Mouse (Mus musculus): Measurements from ENCODE around the gene Rtl10. TPM values are rescaled to one million over a fixed set of nuclear protein-coding genes. Genes with fewer than 3 reads are reported as not detected.

The Rtl10 gene
- polyA plus RNA-seq, 1 experiment from 2014 or later: 1.7 TPM

- no peak for ATAC-seq (ENCODE audit: extremely low read depth, insufficient number of reproducible peaks, low FRiP score, low TSS enrichment)
- peaks cover 11% of the 10 kb centered on the region for H3K27me3 ChIP-seq (replicated peaks)
- WGBS: 54% methylated on average over 8 of the region's 8 CpGs
Measured at GRCm38 (mm10) chr16:18462598-18462997, 36.1 kb upstream of the Rtl10 start.

GRCm38 (mm10) chr16:18464271-18464670 is 34.4 kb upstream of the Rtl10 start:
- Histone ChIP-seq H3K4me1 (peaks cover 24% of the 10 kb centered on the region), H3K4me3 (no peak overlapping the region)
- ATAC-seq (ENCODE audit: extremely low read depth, insufficient number of reproducible peaks, low FRiP score, low TSS enrichment): no peak

More at GRCm38 (mm10) chr16:18462598-18462997, 36.1 kb upstream of the Rtl10 start:
- Histone ChIP-seq H3K9ac (no peak overlapping the region), H3K4me3 (no peak overlapping the region), H3K9me3 (no peaks in the 10 kb centered on the region), H3K36me3 (peaks cover 11% of the 10 kb centered on the region), H3K4me2 (no peak overlapping the region), H3K27ac (replicated peaks) (no peak overlapping the region), H3K4me1 (peaks cover 29% of the 10 kb centered on the region)

GRCm38 (mm10) chr16:18470829-18471228 is 27.9 kb upstream of the Rtl10 start:
- Histone ChIP-seq H3K9me3 (no peaks in the 10 kb centered on the region), H3K9ac (no peak overlapping the region), H3K4me1 (peaks cover 11% of the 10 kb centered on the region; the same call in 1 of the 2 replicates), H3K27me3 (replicated peaks) (no peaks in the 10 kb centered on the region), H3K4me2 (no peak overlapping the region), H3K4me3 (no peak overlapping the region), H3K27ac (replicated peaks) (no peak overlapping the region), H3K36me3 (peaks cover 54% of the 10 kb centered on the region)
- ATAC-seq (ENCODE audit: extremely low read depth, insufficient number of reproducible peaks, low FRiP score, low TSS enrichment): no peak
- 31% methylated on average over 1 of the region's 1 CpGs for whole genome bisulfite sequencing

More at GRCm38 (mm10) chr16:18464271-18464670, 34.4 kb upstream of the Rtl10 start:
- Histone ChIP-seq H3K9me3 (no peaks in the 10 kb centered on the region), H3K4me2 (no peak overlapping the region), H3K27ac (replicated peaks) (no peak overlapping the region), H3K36me3 (peaks cover 11% of the 10 kb centered on the region), H3K27me3 (replicated peaks) (peaks cover 6% of the 10 kb centered on the region), H3K9ac (no peak overlapping the region)
- 60% methylated on average over 3 of the region's 3 CpGs for WGBS

- Histone ChIP-seq H3K27me3 (replicated peaks) (no peaks in the 10 kb centered on the region), H3K4me1 (peaks cover 11% of the 10 kb centered on the region; the same call in 1 of the 2 replicates), H3K27ac (replicated peaks) (no peak overlapping the region), H3K9ac (no peak overlapping the region), H3K4me2 (no peak overlapping the region), H3K4me3 (no peak overlapping the region), H3K9me3 (no peaks in the 10 kb centered on the region), H3K36me3 (peaks cover 60% of the 10 kb centered on the region)
- ATAC-seq (ENCODE audit: extremely low read depth, insufficient number of reproducible peaks, low FRiP score, low TSS enrichment): no peak
- 48% methylated on average over 11 of the region's 11 CpGs for WGBS
Measured at GRCm38 (mm10) chr16:18471381-18471955, 27.2 kb upstream of the Rtl10 start.

- H3K4me1 ChIP-seq: peaks cover 11% of the 10 kb centered on the region; the same call in 1 of the 2 replicates
- no peaks in the 10 kb centered on the region for H3K9me3 ChIP-seq
- ATAC-seq (ENCODE audit: extremely low read depth, insufficient number of reproducible peaks, low FRiP score, low TSS enrichment): no peak
- peaks cover 57% of the 10 kb centered on the region for H3K36me3 ChIP-seq
- H3K4me3 ChIP-seq: no peak overlapping the region
- H3K4me2 ChIP-seq: no peak overlapping the region
- WGBS: 78% methylated on average over 6 of the region's 6 CpGs
- H3K9ac ChIP-seq: no peak overlapping the region
- no peaks in the 10 kb centered on the region for H3K27me3 ChIP-seq (replicated peaks)
- H3K27ac ChIP-seq (replicated peaks): no peak overlapping the region
Measured at GRCm38 (mm10) chr16:18471976-18472375, 26.7 kb upstream of the Rtl10 start.

- Histone ChIP-seq H3K9me3 (no peaks in the 10 kb centered on the region), H3K4me3 (no peak overlapping the region), H3K27ac (replicated peaks) (no peak overlapping the region), H3K4me1 (peaks cover 11% of the 10 kb centered on the region; the same call in 1 of the 2 replicates), H3K27me3 (replicated peaks) (no peaks in the 10 kb centered on the region), H3K9ac (no peak overlapping the region), H3K4me2 (no peak overlapping the region), H3K36me3 (peaks cover 57% of the 10 kb centered on the region)
- WGBS: 69% methylated on average over 4 of the region's 4 CpGs
- no peak for ATAC-seq (ENCODE audit: extremely low read depth, insufficient number of reproducible peaks, low FRiP score, low TSS enrichment)
Measured at GRCm38 (mm10) chr16:18472416-18472815, 26.3 kb upstream of the Rtl10 start.

- peaks cover 11% of the 10 kb centered on the region; the same call in 1 of the 2 replicates for H3K4me1 ChIP-seq
- no peaks in the 10 kb centered on the region for H3K27me3 ChIP-seq (replicated peaks)
- no peak overlapping the region for H3K4me3 ChIP-seq
- peaks cover 62% of the 10 kb centered on the region for H3K36me3 ChIP-seq
- no peaks in the 10 kb centered on the region for H3K9me3 ChIP-seq
- H3K4me2 ChIP-seq: no peak overlapping the region
- no peak for ATAC-seq (ENCODE audit: extremely low read depth, insufficient number of reproducible peaks, low FRiP score, low TSS enrichment)
- H3K27ac ChIP-seq (replicated peaks): no peak overlapping the region
- H3K9ac ChIP-seq: no peak overlapping the region
- 83% methylated on average over 8 of the region's 8 CpGs for WGBS
Measured at GRCm38 (mm10) chr16:18472976-18473375, 25.7 kb upstream of the Rtl10 start.

- H3K9ac ChIP-seq: no peak overlapping the region
- WGBS: 85% methylated on average over 2 of the region's 2 CpGs
- H3K4me2 ChIP-seq: no peak overlapping the region
- H3K9me3 ChIP-seq: no peaks in the 10 kb centered on the region
- H3K4me3 ChIP-seq: no peak overlapping the region
- no peaks in the 10 kb centered on the region for H3K27me3 ChIP-seq (replicated peaks)
- peaks cover 11% of the 10 kb centered on the region; the same call in 1 of the 2 replicates for H3K4me1 ChIP-seq
- no peak for ATAC-seq (ENCODE audit: extremely low read depth, insufficient number of reproducible peaks, low FRiP score, low TSS enrichment)
- H3K27ac ChIP-seq (replicated peaks): no peak overlapping the region
- H3K36me3 ChIP-seq: peaks cover 59% of the 10 kb centered on the region
Measured at GRCm38 (mm10) chr16:18474021-18474420, 24.7 kb upstream of the Rtl10 start.

GRCm38 (mm10) chr16:18477996-18478395 is 20.7 kb upstream of the Rtl10 start:
- Histone ChIP-seq H3K4me3 (no peak overlapping the region), H3K9me3 (no peaks in the 10 kb centered on the region), H3K27ac (replicated peaks) (no peak overlapping the region), H3K9ac (no peak overlapping the region), H3K36me3 (peaks cover 33% of the 10 kb centered on the region), H3K4me1 (no peaks in the 10 kb centered on the region), H3K4me2 (no peak overlapping the region), H3K27me3 (replicated peaks) (no peaks in the 10 kb centered on the region)
- no peak for ATAC-seq (ENCODE audit: extremely low read depth, insufficient number of reproducible peaks, low FRiP score, low TSS enrichment)
- 53% methylated on average over 6 of the region's 6 CpGs for WGBS

- no peaks in the 10 kb centered on the region for H3K27me3 ChIP-seq (replicated peaks)
- H3K4me2 ChIP-seq: no peak overlapping the region
- peaks cover 5% of the 10 kb centered on the region for H3K4me1 ChIP-seq
- H3K4me3 ChIP-seq: no peak overlapping the region
- 64% methylated on average over 7 of the region's 7 CpGs for WGBS
- no peak overlapping the region for H3K27ac ChIP-seq (replicated peaks)
- ATAC-seq (ENCODE audit: extremely low read depth, insufficient number of reproducible peaks, low FRiP score, low TSS enrichment): no peak
- peaks cover 26% of the 10 kb centered on the region for H3K36me3 ChIP-seq
- H3K9ac ChIP-seq: no peak overlapping the region
- H3K9me3 ChIP-seq: no peaks in the 10 kb centered on the region
Measured at GRCm38 (mm10) chr16:18479667-18480066, 19.0 kb upstream of the Rtl10 start.

GRCm38 (mm10) chr16:18480933-18481485 is 17.7 kb upstream of the Rtl10 start:
- Histone ChIP-seq H3K4me3 (no peak overlapping the region), H3K4me1 (peaks cover 5% of the 10 kb centered on the region), H3K9ac (no peak overlapping the region), H3K27me3 (replicated peaks) (no peaks in the 10 kb centered on the region), H3K36me3 (peaks cover 12% of the 10 kb centered on the region), H3K9me3 (no peaks in the 10 kb centered on the region), H3K4me2 (no peak overlapping the region), H3K27ac (replicated peaks) (no peak overlapping the region)
- no peak for ATAC-seq (ENCODE audit: extremely low read depth, insufficient number of reproducible peaks, low FRiP score, low TSS enrichment)
- 66% methylated on average over 4 of the region's 4 CpGs for WGBS

- no peak overlapping the region for H3K9ac ChIP-seq
- ATAC-seq (ENCODE audit: extremely low read depth, insufficient number of reproducible peaks, low FRiP score, low TSS enrichment): no peak
- H3K9me3 ChIP-seq: no peaks in the 10 kb centered on the region
- H3K27me3 ChIP-seq (replicated peaks): no peaks in the 10 kb centered on the region
- no peak overlapping the region for H3K27ac ChIP-seq (replicated peaks)
- H3K4me2 ChIP-seq: no peak overlapping the region
- peaks cover 5% of the 10 kb centered on the region for H3K4me1 ChIP-seq
- 80% methylated on average over 3 of the region's 3 CpGs for WGBS
- H3K4me3 ChIP-seq: no peak overlapping the region
- peaks cover 13% of the 10 kb centered on the region for H3K36me3 ChIP-seq
Measured at GRCm38 (mm10) chr16:18482431-18482830, 16.3 kb upstream of the Rtl10 start.

All from heart, embryonic 13.5 days (tissue).